Mouse (Mus musculus) heart, embryonic 14.5 days (tissue): ENCODE measurements around the gene Rem2. TPM values are rescaled to one million over a fixed set of nuclear protein-coding genes. Genes with fewer than 3 reads are reported as not detected.

ENCODE experiments used
- ATAC-seq: fragments of 200-750 bp; cut with Nextera tagmentation; 2 replicates; pipeline ENCODE4 v1.8.0; 2017; ENCODE audit warnings: low read depth, moderate TSS enrichment; ENCODE audit not compliant: insufficient number of reproducible peaks, insufficient read depth, low FRiP score
- H3K27ac ChIP-seq, 2 experiments: fragments of 200-500 bp in 1 of 2; fragments of 300-500 bp in 1 of 2; sonication (generic) in 1 of 2; replicated peaks in 1 of 2; 2 replicates each; pipeline ENCODE4 v1.5.1; 2012 to 2014; ENCODE audit warnings: low read depth in 2 of 2, low read length in 2 of 2, control low read depth in 1 of 2, mild to moderate bottlenecking in 1 of 2, mixed read lengths in 1 of 2; ENCODE audit not compliant: control insufficient read depth in 1 of 2, insufficient read depth in 1 of 2
- H3K27me3 ChIP-seq: fragments of 300-500 bp; sonication (generic); 2 replicates; pipeline ENCODE4 v1.6.1; 2014; ENCODE audit warnings: mild to moderate bottlenecking, low read length, control low read depth; ENCODE audit not compliant: control insufficient read depth, insufficient read depth
- H3K36me3 ChIP-seq: fragments of 300-500 bp; sonication (generic); 2 replicates; pipeline ENCODE4 v1.6.1; 2014; ENCODE audit warnings: mild to moderate bottlenecking, control low read depth, low read length, mixed read lengths; ENCODE audit not compliant: control insufficient read depth, insufficient read depth
- H3K4me1 ChIP-seq, 2 experiments: fragments of 200-500 bp in 1 of 2; fragments of 300-500 bp in 1 of 2; sonication (generic) in 1 of 2; 2 replicates each; pipeline ENCODE4 v1.6.1; 2012 to 2014; ENCODE audit warnings: low read length in 2 of 2, control low read depth in 1 of 2, mixed read lengths in 1 of 2; ENCODE audit not compliant: control insufficient read depth in 2 of 2, insufficient read depth in 2 of 2
- H3K4me2 ChIP-seq: fragments of 300-500 bp; sonication (generic); 2 replicates; pipeline ENCODE4 v1.6.1; 2014; ENCODE audit warnings: mild to moderate bottlenecking, low read length
- H3K4me3 ChIP-seq, 2 experiments: fragments of 200-500 bp in 1 of 2; fragments of 300-500 bp in 1 of 2; sonication (generic) in 1 of 2; 2 replicates each; pipeline ENCODE4 v1.5.1; 2012 to 2014; ENCODE audit warnings: low read length in 2 of 2, mild to moderate bottlenecking in 2 of 2, control low read depth in 1 of 2, low read depth in 1 of 2, moderate library complexity in 1 of 2; ENCODE audit not compliant: control insufficient read depth in 1 of 2, insufficient read depth in 1 of 2
- H3K9ac ChIP-seq: fragments of 300-500 bp; sonication (generic); 2 replicates; pipeline ENCODE4 v1.6.1; 2014; ENCODE audit warnings: mild to moderate bottlenecking, low read length
- H3K9me3 ChIP-seq: fragments of 300-500 bp; sonication (generic); 2 replicates; pipeline ENCODE4 v1.6.1; 2016; ENCODE audit warnings: low read length, control low read depth; ENCODE audit not compliant: control insufficient read depth
- WGBS: fragments of 180-500 bp; shearing (Covaris S2); extraction: QIAGEN DNeasy Blood & Tissue Kit; methylation state at CpG from one replicate; pipeline ENCODE4 v1.1.7; 2014; 5-methylcytosine and 5-hydroxymethylcytosine counted together
- polyA plus RNA-seq: library from polyadenylated mRNA; unstranded; fragments of >200 nt; fragmentation: Nextera tagmentation; extraction: Ambion mirVana; gene quantifications from 2 replicates; pipeline ENCODE4 v1.2.1, GENCODE M21; 2014

The Rem2 gene
- polyA plus RNA-seq = 1.4 TPM in 2 replicates

DNA sequence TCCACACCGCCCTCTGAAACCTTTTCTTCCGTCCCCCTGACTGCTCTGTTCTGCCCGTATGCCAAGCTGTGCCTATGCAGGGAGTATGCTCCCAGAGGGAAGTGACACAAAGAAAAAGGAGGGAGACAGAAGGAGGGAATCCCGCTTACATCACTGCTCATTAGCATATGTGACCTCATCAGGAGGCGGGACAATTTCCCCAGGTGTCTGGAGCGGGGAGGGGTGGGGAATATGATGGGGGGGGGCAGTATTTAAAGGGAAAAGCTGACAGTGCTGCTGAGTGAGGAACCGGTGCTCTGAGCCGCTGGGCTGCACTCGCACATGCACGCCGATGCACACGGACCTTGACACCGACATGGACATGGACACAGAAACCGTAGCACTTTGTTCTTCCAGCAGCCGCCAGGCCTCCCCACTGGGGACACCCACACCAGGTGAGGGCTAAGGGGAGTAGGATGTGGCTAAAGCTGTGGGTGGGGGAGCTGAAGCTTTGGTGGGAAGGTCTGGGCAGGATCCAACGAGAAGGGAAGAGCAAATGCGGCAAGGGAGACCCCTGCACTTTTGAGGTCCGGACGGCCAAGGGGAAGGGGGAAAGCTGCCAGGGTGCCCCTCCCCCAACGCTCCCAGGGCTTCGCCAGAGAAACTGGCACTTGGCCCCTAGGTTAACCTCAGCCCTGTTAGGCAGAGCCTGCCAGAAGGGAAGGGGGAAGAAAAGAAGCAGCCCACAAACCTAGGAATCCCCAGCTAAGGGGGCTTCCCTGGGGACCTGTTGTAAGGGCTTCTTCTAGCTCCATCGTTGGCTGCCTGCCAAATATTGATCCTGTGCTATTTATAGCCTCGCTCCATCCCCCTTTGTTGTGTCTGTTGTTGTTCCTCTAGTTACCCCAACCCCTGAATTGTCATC, at the start of gene Rem2:
Rem2 (plus strand) TSS at position 160 of the 904 bp plus-strand sequence.
- peak within 1 kb of the TSS; percentile 72 for H3K9ac ChIP-seq
- WGBS = under 1% methylated on average over 23 of the region's 23 CpGs
- H3K4me2 ChIP-seq = peak within 1 kb of the TSS; percentile 90
- no peak within 1 kb of the TSS for H3K27ac ChIP-seq
- H3K27me3 ChIP-seq = peaks cover 14% of the 10 kb centered on the region
- no peaks in the 10 kb centered on the region for H3K9me3 ChIP-seq
- peak; percentile 27; the same call in 1 of the 2 replicates for ATAC-seq
- H3K4me3 ChIP-seq = peak within 1 kb of the TSS; percentile 46 to 58
- H3K4me1 ChIP-seq = peaks cover 11 to 13% of the 10 kb centered on the region in 2 experiments
- H3K36me3 ChIP-seq = no peaks in the 10 kb centered on the region

- Histone ChIP-seq H3K9me3 (no peaks in the 10 kb centered on the region), H3K27ac (peak within 1 kb of the TSS; percentile 80 to 96), H3K27me3 (no peaks in the 10 kb centered on the region), H3K36me3 (peaks cover 10% of the 10 kb centered on the region), H3K4me1 (peaks cover 15 to 23% of the 10 kb centered on the region in 2 experiments), H3K4me2 (peak within 1 kb of the TSS; percentile 72), H3K4me3 (peak within 1 kb of the TSS; percentile 78 to 99), H3K9ac (peak within 1 kb of the TSS; percentile 88)
- WGBS = under 1% methylated on average over 48 of the region's 48 CpGs
- peak; percentile 63 for ATAC-seq
Measured at GRCm38 (mm10) chr14:54426689-54427398, 49.1 kb upstream of the Rem2 start, which contains the start of gene Mrpl52. Gene Mrpl52, plus strand, starts transcription at chr14:54426909.

DNA sequence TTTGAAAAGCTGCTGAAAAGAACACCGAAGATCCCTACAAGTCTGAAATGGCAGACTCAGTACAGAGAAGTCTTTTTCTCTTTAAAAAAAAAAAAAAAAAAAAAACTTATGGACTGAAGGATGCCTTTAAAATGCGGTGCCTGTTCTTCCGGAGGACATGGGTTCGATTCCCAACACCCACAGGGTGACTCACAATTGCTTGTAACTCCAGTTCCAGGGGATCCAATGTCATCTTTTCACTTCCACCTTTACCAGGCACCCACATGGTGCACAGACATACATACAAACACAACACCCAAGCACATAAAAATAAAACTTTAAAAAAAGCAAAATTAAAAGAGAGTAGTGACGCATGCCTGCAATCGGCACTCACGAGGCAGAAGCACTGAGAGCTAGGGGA, 48.2 kb upstream of the Rem2 start:
- peaks cover 10% of the 10 kb centered on the region for H3K36me3 ChIP-seq
- peaks cover 15 to 23% of the 10 kb centered on the region in 2 experiments for H3K4me1 ChIP-seq
- 90% methylated on average over 7 of the region's 7 CpGs for WGBS
- H3K4me2 ChIP-seq = peak overlapping the region; percentile 72
- peak overlapping the region in 1 of 2 experiments; percentile 78; a peak in 2 of 4 replicates for H3K4me3 ChIP-seq
- H3K27ac ChIP-seq = 0 out of 4 replicates have a peak overlapping the region, but pooled peaks of 1 of the 2 experiments have one; percentile 80
- H3K9ac ChIP-seq = peak overlapping the region; percentile 88; the same call in 1 of the 2 replicates
- no peaks in the 10 kb centered on the region for H3K27me3 ChIP-seq
- no peak for ATAC-seq
- H3K9me3 ChIP-seq = no peaks in the 10 kb centered on the region

DNA sequence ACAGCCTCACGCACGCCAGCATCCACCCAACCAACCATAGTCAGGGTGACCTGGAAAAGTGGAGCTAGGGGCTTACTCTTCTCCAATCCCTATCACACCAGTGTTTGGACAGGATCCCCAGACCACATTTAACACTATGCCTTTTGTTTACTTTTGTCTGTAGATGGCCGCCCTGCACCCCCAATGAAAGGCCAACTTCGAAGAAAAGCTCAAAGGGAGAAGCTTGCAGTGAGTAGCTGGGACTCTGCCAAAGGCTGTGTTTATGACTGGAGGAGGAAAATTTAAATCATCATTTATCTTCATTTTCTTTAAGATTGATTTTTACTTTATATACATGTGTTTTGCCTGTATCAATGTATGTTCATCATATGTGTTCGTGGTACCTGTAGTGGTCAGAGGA, 47.5 kb upstream of the Rem2 start:
- WGBS = 88% methylated on average over 5 of the region's 5 CpGs
- Histone ChIP-seq H3K4me3 (no peak overlapping the region), H3K27me3 (no peaks in the 10 kb centered on the region), H3K4me1 (peaks cover 22 to 30% of the 10 kb centered on the region in 2 experiments), H3K9ac (no peak overlapping the region), H3K36me3 (peaks cover 10% of the 10 kb centered on the region), H3K4me2 (no peak overlapping the region), H3K27ac (no peak overlapping the region), H3K9me3 (no peaks in the 10 kb centered on the region)
- no peak for ATAC-seq

- Histone ChIP-seq H3K9me3 (no peaks in the 10 kb centered on the region), H3K36me3 (peaks cover 10% of the 10 kb centered on the region), H3K27ac (peak overlapping the region; percentile 92 to 94), H3K4me1 (peaks cover 27 to 41% of the 10 kb centered on the region in 2 experiments), H3K4me2 (peak overlapping the region; percentile 76), H3K27me3 (no peaks in the 10 kb centered on the region), H3K4me3 (0 out of 4 replicates have a peak overlapping the region, but pooled peaks of 1 of the 2 experiments have one; percentile 85), H3K9ac (0 out of 2 replicates have a peak overlapping the region, but pooled peaks have one; percentile 100)
- WGBS = 37% methylated on average over 7 of the region's 7 CpGs
- ATAC-seq = no peak
Measured at GRCm38 (mm10) chr14:54429332-54430093, 46.4 kb upstream of the Rem2 start.

DNA sequence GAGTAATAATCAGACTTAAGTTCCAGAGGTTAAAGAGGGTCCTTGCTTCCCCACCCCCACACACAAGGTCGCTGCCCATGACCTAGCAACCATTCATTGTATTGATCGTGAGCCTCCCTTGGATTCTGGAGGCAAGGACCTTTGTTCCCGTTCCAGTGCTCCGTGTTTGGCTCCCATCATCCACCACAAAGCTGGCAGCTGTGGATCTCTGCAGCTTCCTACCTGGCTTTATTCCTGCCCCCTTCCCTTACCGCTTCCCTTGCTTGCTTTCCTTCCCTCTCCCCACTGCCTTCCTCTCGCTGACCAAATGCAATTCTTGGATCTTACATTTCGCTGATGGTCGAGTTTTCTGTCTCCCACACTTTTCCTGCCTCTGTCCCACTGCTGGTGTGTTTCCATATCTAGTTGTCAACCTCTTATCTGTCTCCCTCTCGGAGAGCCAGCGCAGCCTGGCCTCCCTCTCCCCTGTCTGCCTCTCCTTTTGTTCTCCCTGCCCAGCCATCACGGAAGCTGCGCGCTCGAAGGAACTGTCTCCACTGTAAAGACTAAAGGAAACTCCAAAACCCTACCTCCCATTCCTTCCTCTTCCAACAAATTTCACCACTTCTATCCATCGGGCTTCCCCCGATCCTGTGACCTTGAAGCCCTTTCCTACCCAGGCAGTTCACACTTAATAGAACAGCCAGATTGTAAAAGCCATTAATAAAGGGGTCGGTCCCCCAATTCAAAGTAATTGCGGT, 45.3 kb upstream of the Rem2 start:
- ATAC-seq = no peak
- Histone ChIP-seq H3K27me3 (no peaks in the 10 kb centered on the region), H3K4me1 (peaks cover 27 to 51% of the 10 kb centered on the region in 2 experiments), H3K4me3 (peak overlapping the region; percentile 85 to 90), H3K9ac (peak overlapping the region; percentile 100), H3K36me3 (peaks cover 15% of the 10 kb centered on the region), H3K9me3 (no peaks in the 10 kb centered on the region), H3K4me2 (peak overlapping the region; percentile 76), H3K27ac (peak overlapping the region; percentile 92 to 94)
- 2% methylated on average over 18 of the region's 18 CpGs for WGBS
